Mouse (Mus musculus) neural tube, embryonic 12.5 days (tissue): ENCODE data around the gene Mak. TPM values are rescaled to one million over a fixed set of nuclear protein-coding genes. Genes with fewer than 3 reads are reported as not detected.

ENCODE experiments used
- ATAC-seq: fragments of 200-750 bp; cut with Nextera tagmentation; 2 replicates; pipeline ENCODE4 v1.8.0; 2017; ENCODE audit warnings: low read depth, mild to moderate bottlenecking, moderate TSS enrichment, moderate library complexity; ENCODE audit not compliant: low FRiP score
- H3K27ac ChIP-seq: fragments of 300-500 bp; sonication (generic); 2 replicates; pipeline ENCODE4 v1.5.1; 2016
- H3K27me3 ChIP-seq: fragments of 300-500 bp; sonication (generic); replicated peaks from 2 replicates; pipeline ENCODE4 v1.6.1; 2016; ENCODE audit warnings: mild to moderate bottlenecking
- H3K36me3 ChIP-seq: fragments of 300-500 bp; sonication (generic); 2 replicates; pipeline ENCODE4 v1.6.1; 2016; ENCODE audit warnings: mild to moderate bottlenecking
- H3K4me1 ChIP-seq: fragments of 300-500 bp; sonication (generic); 2 replicates; pipeline ENCODE4 v1.6.1; 2016
- H3K4me2 ChIP-seq: fragments of 300-500 bp; sonication (generic); replicated peaks from 2 replicates; pipeline ENCODE4 v1.6.1; 2016; ENCODE audit warnings: mild to moderate bottlenecking
- H3K4me3 ChIP-seq: fragments of 300-500 bp; sonication (generic); 2 replicates; pipeline ENCODE4 v1.5.1; 2016
- H3K9ac ChIP-seq: fragments of 300-500 bp; sonication (generic); 2 replicates; pipeline ENCODE4 v1.6.1; 2016; ENCODE audit warnings: mild to moderate bottlenecking
- H3K9me3 ChIP-seq: fragments of 300-500 bp; sonication (generic); 2 replicates; pipeline ENCODE4 v1.6.1; 2016; ENCODE audit warnings: mild to moderate bottlenecking
- WGBS: fragments of 180-500 bp; shearing (Covaris S2); methylation state at CpG from one replicate; pipeline ENCODE4 v1.1.7; 2016; 5-methylcytosine and 5-hydroxymethylcytosine counted together
- polyA plus RNA-seq: library from polyadenylated mRNA; unstranded; fragments of >200 nt; fragmentation: Nextera tagmentation; extraction: Ambion mirVana; gene quantifications from 2 replicates; pipeline ENCODE4 v1.2.1, GENCODE M21; 2016

Mak gene
- polyA plus RNA-seq, 1 experiment from 2014 or later = 0.29 TPM

GRCm38 (mm10) chr13:41047280-41047679 is 32.2 kb downstream of the Mak start:
- no peaks in the 10 kb centered on the region for H3K9me3 ChIP-seq
- H3K27me3 ChIP-seq = no peaks in the 10 kb centered on the region
- 87% methylated on average over 6 of the region's 6 CpGs for WGBS
- H3K4me1 ChIP-seq = no peaks in the 10 kb centered on the region
- no peaks in the 10 kb centered on the region for H3K36me3 ChIP-seq
- no peak for ATAC-seq
- H3K27ac ChIP-seq = no peak overlapping the region
- no peak overlapping the region for H3K4me3 ChIP-seq
- no peak overlapping the region for H3K9ac ChIP-seq
- H3K4me2 ChIP-seq = no peak overlapping the region

- 90% methylated on average over 8 of the region's 8 CpGs for WGBS
- Histone ChIP-seq H3K9ac (no peak overlapping the region), H3K27ac (no peak overlapping the region), H3K9me3 (no peaks in the 10 kb centered on the region), H3K4me1 (no peaks in the 10 kb centered on the region), H3K4me2 (no peak overlapping the region), H3K27me3 (no peaks in the 10 kb centered on the region), H3K4me3 (no peak overlapping the region), H3K36me3 (no peaks in the 10 kb centered on the region)
- no peak for ATAC-seq
Measured at GRCm38 (mm10) chr13:41045901-41046300, 33.6 kb downstream of the Mak start.

- Histone ChIP-seq H3K27ac (no peak overlapping the region), H3K9ac (no peak overlapping the region), H3K9me3 (no peaks in the 10 kb centered on the region), H3K4me3 (no peak overlapping the region), H3K27me3 (no peaks in the 10 kb centered on the region), H3K36me3 (no peaks in the 10 kb centered on the region), H3K4me2 (no peak overlapping the region), H3K4me1 (no peaks in the 10 kb centered on the region)
- no peak for ATAC-seq
- WGBS = 93% methylated on average over 4 of the region's 4 CpGs
Measured at GRCm38 (mm10) chr13:41042511-41042910, 37.0 kb downstream of the Mak start.

GRCm38 (mm10) chr13:41030098-41030497 is 49.4 kb downstream of the Mak start:
- ATAC-seq = no peak

GRCm38 (mm10) chr13:41022099-41022498 is 57.4 kb downstream of the Mak start:
- no peak overlapping the region for H3K9ac ChIP-seq
- no peak overlapping the region for H3K4me2 ChIP-seq
- H3K27ac ChIP-seq = no peak overlapping the region
- no peak for ATAC-seq
- H3K4me1 ChIP-seq = peaks cover 6% of the 10 kb centered on the region
- H3K9me3 ChIP-seq = no peaks in the 10 kb centered on the region
- no peak overlapping the region for H3K4me3 ChIP-seq
- 90% methylated on average over 13 of the region's 13 CpGs for WGBS
- H3K36me3 ChIP-seq = peaks cover 35% of the 10 kb centered on the region
- no peaks in the 10 kb centered on the region for H3K27me3 ChIP-seq

More at GRCm38 (mm10) chr13:41030098-41030497, 49.4 kb downstream of the Mak start:
- no peak overlapping the region for H3K27ac ChIP-seq
- 84% methylated on average over 5 of the region's 5 CpGs for WGBS
- H3K36me3 ChIP-seq = no peaks in the 10 kb centered on the region
- no peaks in the 10 kb centered on the region for H3K27me3 ChIP-seq
- no peak overlapping the region for H3K4me2 ChIP-seq
- H3K9me3 ChIP-seq = 0 out of 2 replicates have a peak, but pooled peaks cover 3% of the 10 kb centered on the region
- no peak overlapping the region for H3K9ac ChIP-seq
- no peak overlapping the region for H3K4me3 ChIP-seq
- H3K4me1 ChIP-seq = no peaks in the 10 kb centered on the region

GRCm38 (mm10) chr13:41021607-41022006 is 57.9 kb downstream of the Mak start:
- H3K27me3 ChIP-seq = no peaks in the 10 kb centered on the region
- H3K4me1 ChIP-seq = peaks cover 11% of the 10 kb centered on the region
- ATAC-seq = no peak
- H3K9me3 ChIP-seq = no peaks in the 10 kb centered on the region
- 94% methylated on average over 6 of the region's 6 CpGs for WGBS
- peaks cover 35% of the 10 kb centered on the region for H3K36me3 ChIP-seq
- H3K27ac ChIP-seq = no peak overlapping the region
- H3K9ac ChIP-seq = no peak overlapping the region
- H3K4me2 ChIP-seq = no peak overlapping the region
- H3K4me3 ChIP-seq = no peak overlapping the region

- Histone ChIP-seq H3K4me2 (no peak overlapping the region), H3K27me3 (no peaks in the 10 kb centered on the region), H3K27ac (no peak overlapping the region), H3K9me3 (no peaks in the 10 kb centered on the region), H3K36me3 (peaks cover 35% of the 10 kb centered on the region), H3K9ac (no peak overlapping the region), H3K4me3 (no peak overlapping the region), H3K4me1 (peaks cover 14% of the 10 kb centered on the region)
- 78% methylated on average over 7 of the region's 7 CpGs for WGBS
- ATAC-seq = no peak
Measured at GRCm38 (mm10) chr13:41020494-41020893, 59.0 kb downstream of the Mak start.

GRCm38 (mm10) chr13:41018756-41019591 is 60.5 kb downstream of the Mak start:
- no peak overlapping the region for H3K4me2 ChIP-seq

GRCm38 (mm10) chr13:41018236-41018635 is 61.3 kb downstream of the Mak start:
- H3K4me3 ChIP-seq = no peak overlapping the region
- WGBS = 95% methylated on average over 9 of the region's 9 CpGs

More at GRCm38 (mm10) chr13:41018756-41019591, 60.5 kb downstream of the Mak start:
- no peak overlapping the region for H3K4me3 ChIP-seq
- no peaks in the 10 kb centered on the region for H3K9me3 ChIP-seq
- H3K9ac ChIP-seq = no peak overlapping the region
- H3K36me3 ChIP-seq = peaks cover 40% of the 10 kb centered on the region
- WGBS = 97% methylated on average over 13 of the region's 13 CpGs
- no peak overlapping the region for H3K27ac ChIP-seq
- no peaks in the 10 kb centered on the region for H3K27me3 ChIP-seq
- peaks cover 15% of the 10 kb centered on the region for H3K4me1 ChIP-seq
- ATAC-seq = no peak

GRCm38 (mm10) chr13:41017832-41018231 is 61.7 kb downstream of the Mak start:
- H3K4me2 ChIP-seq = no peak overlapping the region
- no peaks in the 10 kb centered on the region for H3K9me3 ChIP-seq
- no peak overlapping the region for H3K27ac ChIP-seq
- H3K27me3 ChIP-seq = no peaks in the 10 kb centered on the region
- H3K4me3 ChIP-seq = no peak overlapping the region
- 85% methylated on average over 4 of the region's 4 CpGs for WGBS
- H3K9ac ChIP-seq = no peak overlapping the region
- peaks cover 41% of the 10 kb centered on the region for H3K36me3 ChIP-seq
- no peak for ATAC-seq
- peaks cover 15% of the 10 kb centered on the region for H3K4me1 ChIP-seq

More at GRCm38 (mm10) chr13:41018236-41018635, 61.3 kb downstream of the Mak start:
- no peaks in the 10 kb centered on the region for H3K27me3 ChIP-seq
- H3K27ac ChIP-seq = no peak overlapping the region
- H3K4me1 ChIP-seq = peaks cover 15% of the 10 kb centered on the region
- no peak overlapping the region for H3K4me2 ChIP-seq
- H3K9ac ChIP-seq = no peak overlapping the region
- no peak for ATAC-seq
- peaks cover 38% of the 10 kb centered on the region for H3K36me3 ChIP-seq
- no peaks in the 10 kb centered on the region for H3K9me3 ChIP-seq

GRCm38 (mm10) chr13:41016797-41017405 is 62.6 kb downstream of the Mak start:
- Histone ChIP-seq H3K36me3 (peaks cover 46% of the 10 kb centered on the region), H3K4me1 (peaks cover 15% of the 10 kb centered on the region), H3K27me3 (no peaks in the 10 kb centered on the region), H3K4me2 (peak overlapping the region; percentile 75), H3K4me3 (peak overlapping the region; percentile 63), H3K27ac (no peak overlapping the region), H3K9ac (peak overlapping the region; percentile 77), H3K9me3 (no peaks in the 10 kb centered on the region)
- ATAC-seq = peak; percentile 23; the same call in 1 of the 2 replicates
- WGBS = 37% methylated on average over 12 of the region's 12 CpGs

- Histone ChIP-seq H3K9me3 (no peaks in the 10 kb centered on the region), H3K27ac (peak within 1 kb of the TSS; percentile 37; the same call in 1 of the 2 replicates), H3K4me3 (peak within 1 kb of the TSS; percentile 63), H3K36me3 (peaks cover 50% of the 10 kb centered on the region), H3K4me1 (peaks cover 15% of the 10 kb centered on the region), H3K27me3 (no peaks in the 10 kb centered on the region), H3K9ac (peak within 1 kb of the TSS; percentile 77), H3K4me2 (peak within 1 kb of the TSS; percentile 75)
- under 1% methylated on average over 43 of the region's 43 CpGs for WGBS
- peak; percentile 99 for ATAC-seq
Measured at GRCm38 (mm10) chr13:41015829-41016634, 63.5 kb downstream of the Mak start, which contains the start of gene Tmem14c. Gene Tmem14c (plus strand): TSS chr13:41016292.
